Mouse (Mus musculus): ENCODE measurements at regions not wholly inside any gene's neighbourhood (a gene's known extent, or its start where the extent isn't known, plus 50 kb on each side); places are given as distances from the start of the nearest gene placed in this dataset.

- DNase-seq (ENCODE audit: low read depth) = no peak
- no peak for TF ChIP-seq CTCF (IDR thresholded peaks at IDR 0.05; ENCODE audit: borderline replicate concordance, extremely low read depth, insufficient read depth, insufficient read length)
- TF ChIP-seq POLR2A (IDR thresholded peaks at IDR 0.05; ENCODE audit: borderline replicate concordance, extremely low read depth, insufficient read depth, insufficient read length, poor library complexity, severe bottlenecking) = no peak
Measured at GRCm38 (mm10) chr2:162794285-162794684, 133.3 kb upstream of the Ptprt start.

GRCm38 (mm10) chr2:162791374-162792098 lies 130.6 kb upstream of the Ptprt start:
- TF ChIP-seq POLR2A (IDR thresholded peaks at IDR 0.05; ENCODE audit: borderline replicate concordance, extremely low read depth, insufficient read depth, insufficient read length, poor library complexity, severe bottlenecking) = no peak
- TF ChIP-seq CTCF (IDR thresholded peaks at IDR 0.05; ENCODE audit: borderline replicate concordance, extremely low read depth, insufficient read depth, insufficient read length) = no peak
- DNase-seq (ENCODE audit: low read depth) = peak; percentile 89

- TF ChIP-seq POLR2A (IDR thresholded peaks at IDR 0.05; ENCODE audit: borderline replicate concordance, extremely low read depth, insufficient read depth, insufficient read length, poor library complexity, severe bottlenecking) (no peak), CTCF (IDR thresholded peaks at IDR 0.05; ENCODE audit: borderline replicate concordance, extremely low read depth, insufficient read depth, insufficient read length) (no peak)
- peak; percentile 61 for DNase-seq (ENCODE audit: low read depth)
Measured at GRCm38 (mm10) chr2:162784176-162784813, 123.3 kb upstream of the Ptprt start.

GRCm38 (mm10) chr2:162781599-162781998 lies 120.7 kb upstream of the Ptprt start:
- TF ChIP-seq POLR2A (IDR thresholded peaks at IDR 0.05; ENCODE audit: borderline replicate concordance, extremely low read depth, insufficient read depth, insufficient read length, poor library complexity, severe bottlenecking) (no peak), CTCF (IDR thresholded peaks at IDR 0.05; ENCODE audit: borderline replicate concordance, extremely low read depth, insufficient read depth, insufficient read length) (no peak)
- DNase-seq (ENCODE audit: low read depth) = no peak

DNA sequence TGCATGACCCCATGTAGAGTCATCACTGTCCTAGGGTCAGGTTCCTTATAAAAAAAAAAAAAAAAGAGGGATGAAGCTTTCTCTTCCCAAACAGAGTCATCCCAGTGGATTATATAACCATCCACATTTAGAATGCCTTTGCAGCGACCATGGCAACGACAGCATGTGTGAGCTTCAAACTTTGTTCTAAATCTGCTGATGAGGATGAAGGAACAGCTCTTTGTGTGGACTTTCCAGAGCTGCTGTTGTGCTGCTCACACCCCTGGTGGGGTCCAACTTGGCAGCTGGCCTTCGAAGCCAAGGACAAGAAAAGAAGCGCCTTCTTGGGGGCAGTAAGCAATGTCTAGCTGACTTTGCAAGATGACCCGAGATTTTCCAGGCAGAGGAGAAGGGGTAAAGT lies 115.6 kb upstream of the Ptprt start:
- DNase-seq (ENCODE audit: low read depth) = no peak
- TF ChIP-seq CTCF (IDR thresholded peaks at IDR 0.05; ENCODE audit: borderline replicate concordance, extremely low read depth, insufficient read depth, insufficient read length) (no peak), POLR2A (IDR thresholded peaks at IDR 0.05; ENCODE audit: borderline replicate concordance, extremely low read depth, insufficient read depth, insufficient read length, poor library complexity, severe bottlenecking) (no peak)

DNA sequence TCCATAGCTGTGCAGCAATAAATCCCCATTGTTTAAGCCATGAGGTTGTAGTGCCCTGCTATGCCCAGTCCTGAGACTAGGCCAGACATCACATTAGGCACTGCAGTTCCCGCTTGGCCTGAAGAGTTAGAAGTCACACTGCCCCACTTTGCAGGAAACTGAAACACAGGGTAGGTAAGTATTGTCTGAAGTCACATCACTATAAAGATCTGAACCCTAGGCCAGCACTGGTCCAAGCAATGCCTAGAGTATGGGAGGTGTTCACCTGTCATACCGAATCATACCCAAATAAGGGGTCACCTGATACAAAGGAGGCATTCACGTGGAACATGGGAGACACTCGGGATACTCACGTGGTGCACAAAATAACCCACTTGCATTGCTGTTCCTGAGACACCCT lies 111.6 kb upstream of the Ptprt start:
- TF ChIP-seq POLR2A (IDR thresholded peaks at IDR 0.05; ENCODE audit: borderline replicate concordance, extremely low read depth, insufficient read depth, insufficient read length, poor library complexity, severe bottlenecking) (no peak), CTCF (IDR thresholded peaks at IDR 0.05; ENCODE audit: borderline replicate concordance, extremely low read depth, insufficient read depth, insufficient read length) (no peak)
- DNase-seq (ENCODE audit: low read depth) = no peak

- peak; percentile 19 for DNase-seq (ENCODE audit: low read depth)
Measured at GRCm38 (mm10) chr2:162769711-162770428, 108.9 kb upstream of the Ptprt start.

DNA sequence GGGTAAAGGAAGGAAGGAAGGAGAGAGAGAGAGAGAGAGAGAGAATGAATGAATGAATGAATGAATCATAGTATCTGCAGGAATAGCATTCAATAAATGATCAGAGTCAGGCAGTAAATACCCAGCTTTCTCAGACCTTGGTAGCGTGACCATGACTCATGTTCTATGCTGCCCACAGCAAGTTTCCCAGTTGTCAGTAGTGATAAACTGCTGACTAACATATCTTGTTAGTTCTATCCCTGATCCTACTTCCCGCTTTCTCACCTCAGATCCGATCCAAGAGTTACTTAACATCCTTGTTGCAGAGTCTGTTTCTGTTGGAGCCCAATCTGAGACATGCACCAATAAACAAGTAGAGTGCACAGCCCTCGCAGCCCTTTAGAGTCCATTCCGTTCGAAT lies 103.1 kb upstream of the Ptprt start:
- DNase-seq (ENCODE audit: low read depth) = no peak
- TF ChIP-seq CTCF (IDR thresholded peaks at IDR 0.05; ENCODE audit: borderline replicate concordance, extremely low read depth, insufficient read depth, insufficient read length) (no peak), POLR2A (IDR thresholded peaks at IDR 0.05; ENCODE audit: borderline replicate concordance, extremely low read depth, insufficient read depth, insufficient read length, poor library complexity, severe bottlenecking) (no peak)

More at GRCm38 (mm10) chr2:162769711-162770428, 108.9 kb upstream of the Ptprt start:
- TF ChIP-seq POLR2A (IDR thresholded peaks at IDR 0.05; ENCODE audit: borderline replicate concordance, extremely low read depth, insufficient read depth, insufficient read length, poor library complexity, severe bottlenecking) (no peak), CTCF (IDR thresholded peaks at IDR 0.05; ENCODE audit: borderline replicate concordance, extremely low read depth, insufficient read depth, insufficient read length) (no peak)

- no peak for TF ChIP-seq POLR2A (IDR thresholded peaks at IDR 0.05; ENCODE audit: borderline replicate concordance, extremely low read depth, insufficient read depth, insufficient read length, poor library complexity, severe bottlenecking)
Measured at GRCm38 (mm10) chr2:162740523-162740922, 79.6 kb upstream of the Ptprt start.

DNA sequence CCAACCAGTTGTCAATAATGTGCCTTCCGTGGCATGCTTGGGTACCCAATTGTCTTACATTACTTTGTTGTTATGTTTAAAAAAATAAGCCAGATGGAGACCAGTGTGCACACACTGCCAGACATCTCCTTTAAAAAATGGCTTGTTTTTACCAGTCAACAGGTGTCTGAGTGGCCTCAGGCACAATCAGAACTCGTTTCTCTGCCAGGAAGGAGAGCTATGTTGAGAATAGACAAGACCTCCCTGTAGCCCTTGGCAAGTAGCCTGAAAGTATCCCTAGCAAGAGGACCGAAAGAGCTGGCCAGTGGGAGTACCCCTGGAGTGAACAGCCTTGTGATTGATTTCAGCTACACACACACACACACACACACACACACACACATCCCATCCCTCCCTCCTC lies 74.8 kb upstream of the Ptprt start:
- TF ChIP-seq POLR2A (IDR thresholded peaks at IDR 0.05; ENCODE audit: borderline replicate concordance, extremely low read depth, insufficient read depth, insufficient read length, poor library complexity, severe bottlenecking) (no peak), CTCF (IDR thresholded peaks at IDR 0.05; ENCODE audit: borderline replicate concordance, extremely low read depth, insufficient read depth, insufficient read length) (no peak)
- DNase-seq (ENCODE audit: low read depth) = peak; percentile 61

More at GRCm38 (mm10) chr2:162740523-162740922, 79.6 kb upstream of the Ptprt start:
- peak; percentile 72 for DNase-seq (ENCODE audit: low read depth)

- TF ChIP-seq CTCF (IDR thresholded peaks at IDR 0.05; ENCODE audit: borderline replicate concordance, extremely low read depth, insufficient read depth, insufficient read length) (no peak), POLR2A (IDR thresholded peaks at IDR 0.05; ENCODE audit: borderline replicate concordance, extremely low read depth, insufficient read depth, insufficient read length, poor library complexity, severe bottlenecking) (no peak)
- DNase-seq (ENCODE audit: low read depth) = no peak
Measured at GRCm38 (mm10) chr2:162734286-162734685, 73.3 kb upstream of the Ptprt start.
